Mouse (Mus musculus) lung, adult 2 months (tissue): Measurements from ENCODE around the gene Brd1.

Source experiments
- CTCF ChIP-seq: fragments of 200-500 bp; IDR thresholded peaks from 2 replicates; pipeline ENCODE4 v1.5.1; 2011; ENCODE audit warnings: mild to moderate bottlenecking, low read length, control low read depth; ENCODE audit not compliant: insufficient read depth
- POLR2A ChIP-seq: fragments of 200-500 bp; IDR thresholded peaks from 2 replicates; pipeline ENCODE4 v1.6.1; 2011; ENCODE audit warnings: low read depth, mild to moderate bottlenecking, control low read depth, low read length, borderline replicate concordance; ENCODE audit errors: extremely low read depth

DNA sequence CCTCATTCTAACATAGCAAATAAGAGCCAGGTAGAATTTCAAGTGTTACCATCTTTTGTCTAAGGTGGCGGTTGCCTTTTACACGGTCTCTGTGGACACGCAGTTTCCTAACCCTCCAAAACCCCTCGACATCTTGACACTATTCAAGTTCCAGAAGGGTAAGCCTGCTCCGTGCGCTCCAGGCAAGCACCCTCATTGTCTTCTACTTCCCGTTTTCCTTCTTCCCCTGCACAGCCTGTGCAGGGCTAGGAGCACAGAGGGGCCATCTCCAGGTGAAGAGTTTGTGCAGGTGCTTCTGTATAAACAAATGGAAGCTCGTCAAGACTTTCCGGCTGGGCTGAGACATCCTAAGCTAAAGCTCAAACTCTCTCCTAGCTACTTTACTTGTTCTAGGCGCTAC lies 16.0 kb upstream of the Brd1 start:
- TF ChIP-seq CTCF (no peak), POLR2A (no peak)
